ENCODE assay signal across 26 mouse cellular contexts in genomic region chr14:13041741-13042140, GRCm38 (mm10).
DNase-seq lines count a peak whose midpoint lies in the region; ATAC-seq and TF ChIP-seq lines count a peak whose summit lies in the region.
"Had no signal": no experiment of that assay in that cellular context is flagged by ENCODE, and none has a peak within 500 bp of the region (broad histone marks: within the 10 kb centered on the region; RNA-seq: fewer than 3 reads in every experiment).

No protein-coding gene starts in this region.

- no peaks in the 10 kb centered on the region for H3K27me3 ChIP-seq in forebrain, embryonic 16.5 days (replicated peaks; ENCODE audit: control insufficient read depth, insufficient read depth, low read length)
- no peaks in the 10 kb centered on the region for H3K27me3 ChIP-seq in forebrain, embryonic 15.5 days
- H3K27me3 ChIP-seq in limb, embryonic 10.5 days (ENCODE audit: low read depth, poor library complexity, severe bottlenecking), result no peaks in the 10 kb centered on the region
- H3K27me3 ChIP-seq: embryonic facial prominence, embryonic 15.5 days; forebrain, embryonic 12.5 days; heart, embryonic 12.5 days; heart, embryonic 15.5 days; hindbrain, embryonic 13.5 days; intestine, embryonic 15.5 days had no signal

- H3K4me2 ChIP-seq in forebrain, embryonic 16.5 days (ENCODE audit: low read length), result no peak overlapping the region
- H3K4me2 ChIP-seq in forebrain, embryonic 15.5 days (replicated peaks), result no peak overlapping the region
- H3K4me2 ChIP-seq: embryonic facial prominence, embryonic 15.5 days; forebrain, embryonic 12.5 days; heart, embryonic 12.5 days; heart, embryonic 15.5 days; hindbrain, embryonic 13.5 days; intestine, embryonic 15.5 days had no signal

- TF ChIP-seq CTCF in brain, embryonic 14.5 days (IDR thresholded peaks at IDR 0.05; ENCODE audit: borderline replicate concordance, extremely low read depth, insufficient read depth, insufficient read length), result no peak

- H3K9ac ChIP-seq in forebrain, embryonic 16.5 days (replicated peaks; ENCODE audit: low read depth, low read length), result no peak overlapping the region
- H3K9ac ChIP-seq in forebrain, embryonic 15.5 days (replicated peaks), result no peak overlapping the region
- H3K9ac ChIP-seq: embryonic facial prominence, embryonic 15.5 days; forebrain, embryonic 12.5 days; heart, embryonic 12.5 days; heart, embryonic 15.5 days; hindbrain, embryonic 13.5 days; intestine, embryonic 15.5 days had no signal

- no peaks in the 10 kb centered on the region for H3K36me3 ChIP-seq in forebrain, embryonic 16.5 days (ENCODE audit: control insufficient read depth, insufficient read depth)
- H3K36me3 ChIP-seq in forebrain, embryonic 15.5 days, result no peaks in the 10 kb centered on the region
- no peaks in the 10 kb centered on the region for H3K36me3 ChIP-seq in limb, embryonic 10.5 days
- H3K36me3 ChIP-seq: embryonic facial prominence, embryonic 15.5 days; forebrain, embryonic 12.5 days; heart, embryonic 12.5 days; heart, embryonic 15.5 days; hindbrain, embryonic 10.5 days; hindbrain, embryonic 13.5 days; intestine, embryonic 15.5 days had no signal

- DNase-seq in brain, embryonic 14.5 days (ENCODE audit: low read depth), result peak; percentile 38
- DNase-seq in retina, embryonic 14.5 days (ENCODE audit: low spot score), result peak; percentile 52
- DNase-seq in left cerebral cortex, adult 8-10 months (ENCODE audit: low spot score in 2 of 2), result no peak
- no peak for DNase-seq in limb, embryonic 10.5 days (ENCODE audit: low spot score)
- DNase-seq: adrenal gland, postnatal 10 days; adrenal gland, postnatal 36 days; cerebellum, adult 11 months; cerebellum, adult 2 months; cerebellum, adult 9-11 months; cerebellum, postnatal 25 days; gastrocnemius, postnatal 25 days; heart, adult 18-20 months; heart, postnatal 10 days; heart, postnatal 36 days had no signal

- peak; percentile 31; the same call in 1 of the 2 replicates for ATAC-seq in forebrain, embryonic 16.5 days
- ATAC-seq in forebrain, embryonic 15.5 days (replicated peaks), result no peak
- ATAC-seq: activated CD4-positive, CD25-positive, alpha-beta regulatory T cell, adult 4 months; CD4-positive, CD25-positive, alpha-beta regulatory T cell, adult 4 months; hindbrain, embryonic 16.5 days; intestine, embryonic 15.5 days had no signal

- no peak overlapping the region for H3K27ac ChIP-seq in forebrain, embryonic 16.5 days (ENCODE audit: low read length)
- H3K27ac ChIP-seq in forebrain, embryonic 15.5 days (replicated peaks), result no peak overlapping the region
- H3K27ac ChIP-seq in limb, embryonic 10.5 days, result no peak overlapping the region
- H3K27ac ChIP-seq: embryonic facial prominence, embryonic 15.5 days; forebrain, embryonic 12.5 days; heart, embryonic 15.5 days; hindbrain, embryonic 10.5 days; hindbrain, embryonic 13.5 days; intestine, embryonic 15.5 days had no signal

- no peaks in the 10 kb centered on the region for H3K4me1 ChIP-seq in forebrain, embryonic 16.5 days (replicated peaks; ENCODE audit: control insufficient read depth, insufficient read depth, low read length)
- no peaks in the 10 kb centered on the region for H3K4me1 ChIP-seq in forebrain, embryonic 15.5 days
- no peaks in the 10 kb centered on the region for H3K4me1 ChIP-seq in limb, embryonic 10.5 days
- H3K4me1 ChIP-seq: embryonic facial prominence, embryonic 15.5 days; forebrain, embryonic 12.5 days; heart, embryonic 12.5 days; heart, embryonic 15.5 days; hindbrain, embryonic 10.5 days; hindbrain, embryonic 13.5 days; intestine, embryonic 15.5 days had no signal

- TF ChIP-seq POLR2A in brain, embryonic 14.5 days (IDR thresholded peaks at IDR 0.05; ENCODE audit: borderline replicate concordance, extremely low read depth, insufficient read depth, insufficient read length, poor library complexity, severe bottlenecking), result no peak

- no peaks in the 10 kb centered on the region for H3K9me3 ChIP-seq in forebrain, embryonic 16.5 days (ENCODE audit: control insufficient read depth, low read length)
- no peaks in the 10 kb centered on the region for H3K9me3 ChIP-seq in forebrain, embryonic 15.5 days
- H3K9me3 ChIP-seq in limb, embryonic 10.5 days (replicated peaks), result no peaks in the 10 kb centered on the region
- H3K9me3 ChIP-seq: embryonic facial prominence, embryonic 15.5 days; forebrain, embryonic 12.5 days; heart, embryonic 12.5 days; heart, embryonic 15.5 days; hindbrain, embryonic 10.5 days; hindbrain, embryonic 13.5 days; intestine, embryonic 15.5 days had no signal

- WGBS in forebrain, embryonic 16.5 days, result 28% methylated on average over 1 of the region's 1 CpGs
- 42% methylated on average over 1 of the region's 1 CpGs for WGBS in forebrain, embryonic 15.5 days
- WGBS in limb, embryonic 10.5 days, result 87% methylated on average over 1 of the region's 1 CpGs

- H3K4me3 ChIP-seq in forebrain, embryonic 16.5 days (replicated peaks; ENCODE audit: low read length), result no peak overlapping the region
- no peak overlapping the region for H3K4me3 ChIP-seq in forebrain, embryonic 15.5 days
- H3K4me3 ChIP-seq in limb, embryonic 10.5 days, result no peak overlapping the region
- H3K4me3 ChIP-seq: embryonic facial prominence, embryonic 15.5 days; forebrain, embryonic 12.5 days; heart, embryonic 12.5 days; heart, embryonic 15.5 days; hindbrain, embryonic 10.5 days; hindbrain, embryonic 13.5 days; intestine, embryonic 15.5 days had no signal

Comparison
In these comparisons a context has a peak if more than half of its experiments do, and no peak if none do; other contexts are left out.
1. DNase-seq: peak in brain, embryonic 14.5 days (single experiment) and retina, embryonic 14.5 days (single experiment); none in left cerebral cortex, adult 8-10 months (0 of 2) and limb, embryonic 10.5 days (single experiment).